Mouse (Mus musculus) Patski (cell line): ENCODE measurements around the gene Chad. TPM values are rescaled to one million over a fixed set of nuclear protein-coding genes. Genes with fewer than 3 reads are reported as not detected.

Source experiments
- ATAC-seq: fragments of 100-300 bp; one replicate; pipeline ENCODE4 v1.8.0; 2021
- CTCF ChIA-PET: fragments of 350-600 bp; sonication (Branson Sonifier 250); formaldehyde crosslinking; loops from one replicate; lab custom pipeline; 2022; ENCODE audit warnings: inconsistent platforms; lab: Charles Lee
- POLR2A ChIA-PET: fragments of 350-600 bp; sonication (Branson Sonifier 250); formaldehyde crosslinking; loops from one replicate; lab custom pipeline; 2022; ENCODE audit warnings: antibody characterized with exemption, inconsistent platforms; lab: Charles Lee
- DNase-seq: peaks from one replicate; pipeline ENCODE4 v3.0.0-alpha.2; 2011; ENCODE audit warnings: low read depth, low spot score
- H3K27me3 ChIP-seq: fragments of 371-371 bp; one replicate; pipeline ENCODE4 v1.5.1; 2021
- CTCF ChIP-seq: fragments of 100-300 bp; IDR thresholded peaks from one replicate; pipeline ENCODE4 v1.5.1; 2021
- in situ Hi-C: fragments of 300-500 bp; cut with MboI; formaldehyde crosslinking; loops from 3 replicates; pipeline ENCODE4 v1.11.1; 2018; ENCODE audit warnings: low pct_unique_long_range_greater_than_20kb, mixed read lengths
- polyA plus RNA-seq: library from polyadenylated mRNA; unstranded; gene quantifications from one replicate; pipeline ENCODE4 v1.2.3, GENCODE M21; 2021

Gene Chad
- polyA plus RNA-seq, 1 experiment from 2014 or later, result 0.04 TPM

- ChIA-PET POLR2A (no interaction called here), CTCF (no interaction called here)
- no peak for TF ChIP-seq CTCF
- in situ Hi-C loops, result no loop called here
- no peaks in the 10 kb centered on the region for H3K27me3 ChIP-seq
- DNase-seq (no peak), ATAC-seq (no peak)
Observed at GRCm38 (mm10) chr11:94615494-94615893, 50.6 kb downstream of the Chad start.

DNA sequence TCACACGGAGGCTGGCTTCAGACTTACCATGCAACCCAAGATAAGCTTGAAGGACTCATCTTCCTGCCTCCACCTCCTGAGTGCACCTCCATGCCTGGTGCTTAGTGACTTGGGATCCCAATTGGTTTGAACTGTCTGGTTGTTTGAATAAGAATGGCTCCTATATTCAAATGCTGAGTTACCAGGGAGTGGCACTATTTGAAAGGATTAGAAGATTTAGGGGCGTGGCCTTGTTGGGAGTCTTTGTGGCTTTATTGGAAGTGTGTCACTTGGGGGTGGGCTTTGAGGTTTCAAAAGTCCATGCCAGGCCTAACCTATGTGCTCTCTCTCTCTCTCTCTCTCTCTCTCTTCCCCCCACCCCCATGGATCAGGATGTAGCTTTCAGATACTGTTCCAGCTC lies 52.8 kb downstream of the Chad start:
- DNase-seq (no peak), ATAC-seq (no peak)
- in situ Hi-C loops, result no loop called here
- ChIA-PET POLR2A (no interaction called here), CTCF (interaction anchor here (1.2 kb wide), 1 partner anchor 12 kb away, joined by 4 read pairs; the partner anchor contains the start of gene Lrrc59)
- H3K27me3 ChIP-seq, result no peaks in the 10 kb centered on the region
- TF ChIP-seq CTCF, result no peak

Other genes starting within 250 kb of the Chad start
- gene Luc7l3, start 243.1 kb upstream of the Chad start, polyA plus RNA-seq, result 96.3 TPM
- gene Ankrd40, start 237.0 kb upstream of the Chad start, polyA plus RNA-seq, result 102 TPM
- gene Abcc3, start 172.1 kb upstream of the Chad start, polyA plus RNA-seq, result 0.64 TPM
- gene Cacna1g, start 90.8 kb upstream of the Chad start, polyA plus RNA-seq, result 79.1 TPM
- gene Spata20, start 78.9 kb upstream of the Chad start, polyA plus RNA-seq, result 0.27 TPM
- gene Epn3, start 65.1 kb upstream of the Chad start, polyA plus RNA-seq, result 48.0 TPM
- 1.3 TPM for gene Mycbpap, start 43.3 kb upstream of the Chad start, polyA plus RNA-seq
- 11.4 TPM for gene Rsad1, start 15.8 kb upstream of the Chad start, polyA plus RNA-seq
- 6.5 TPM for gene Acsf2, start 36.8 kb downstream of the Chad start, polyA plus RNA-seq
- 157 TPM for gene Lrrc59, start 64.7 kb downstream of the Chad start, polyA plus RNA-seq
- 54.1 TPM for gene Mrpl27, start 88.7 kb downstream of the Chad start, polyA plus RNA-seq
- gene Eme1, start 88.9 kb downstream of the Chad start, polyA plus RNA-seq, result 6.9 TPM
- 34.5 TPM for gene Xylt2, start 112.5 kb downstream of the Chad start, polyA plus RNA-seq
- not detected for gene Gm11541, start 139.5 kb downstream of the Chad start, polyA plus RNA-seq
- 2.2 TPM for gene Cdc34b, start 176.7 kb downstream of the Chad start, polyA plus RNA-seq
- gene Tmem92, start 217.7 kb downstream of the Chad start, polyA plus RNA-seq, result not detected